Mouse (Mus musculus) heart, postnatal 25 days (tissue): ENCODE results near the gene Bmpr2. TPM values are rescaled to one million over a fixed set of nuclear protein-coding genes. Genes with fewer than 3 reads are reported as not detected.

Source experiments
- DNase-seq: peaks from one replicate; pipeline ENCODE4 v3.0.0; 2022; ENCODE audit warnings: low spot score
- intact Hi-C: fragments of 180-260 bp; cut with DNase I; formaldehyde crosslinking; loops from one replicate; pipeline ENCODE4 v1.15.1; 2025
- total RNA-seq, 2 experiments: library from RNA; stranded (reverse); gene quantifications; 2 replicates each; pipeline ENCODE4 v1.2.3; 2021

Bmpr2 gene
- total RNA-seq, 2 experiments from 2014 or later, result 39.2 to 46.7 TPM

DNA sequence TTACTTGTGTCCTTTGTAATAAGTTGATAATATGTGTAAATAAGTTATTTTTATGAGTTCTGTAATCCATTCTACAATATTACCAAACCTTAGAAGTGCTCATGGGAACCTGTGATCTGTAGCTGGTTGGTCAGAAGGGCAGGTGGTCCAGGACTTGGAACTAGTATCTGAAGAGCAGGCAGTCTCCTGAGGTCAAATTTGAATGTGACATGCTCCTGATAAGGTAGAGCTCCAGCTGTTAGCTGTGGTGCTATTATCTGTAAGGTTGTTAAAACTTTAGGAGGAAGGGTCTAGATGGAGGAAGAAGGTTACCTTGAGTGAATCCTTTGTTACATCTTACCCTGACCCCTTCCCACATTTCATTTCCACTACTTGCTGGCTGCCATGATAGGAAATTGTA, 154.9 kb downstream of the Bmpr2 start:
- no peak for DNase-seq
- intact Hi-C loops, result no loop called here

DNA sequence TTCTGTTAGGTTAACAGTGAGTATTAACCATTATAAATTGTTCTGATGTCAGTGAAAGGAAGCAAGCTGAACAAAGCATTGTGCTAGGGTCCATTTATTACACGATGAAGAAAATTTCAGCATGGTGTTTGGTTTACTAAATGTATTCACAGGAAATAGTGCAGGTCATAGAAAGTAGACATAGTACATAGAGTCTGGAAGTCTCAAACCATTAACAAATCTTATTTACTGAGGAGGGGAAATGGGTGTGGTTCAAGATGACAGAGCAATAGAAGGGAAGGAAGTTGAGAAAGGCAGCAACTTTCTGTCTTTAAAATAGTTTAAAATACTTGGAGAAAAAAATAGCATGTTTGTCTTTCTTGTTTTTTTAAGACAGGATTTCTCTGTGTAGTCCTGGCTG, 160.0 kb downstream of the Bmpr2 start:
- DNase-seq, result no peak
- intact Hi-C loops, result loop anchor here (5.0 kb wide), 1 partner anchor 44 kb away; no protein-coding TSS in a partner anchor

DNA sequence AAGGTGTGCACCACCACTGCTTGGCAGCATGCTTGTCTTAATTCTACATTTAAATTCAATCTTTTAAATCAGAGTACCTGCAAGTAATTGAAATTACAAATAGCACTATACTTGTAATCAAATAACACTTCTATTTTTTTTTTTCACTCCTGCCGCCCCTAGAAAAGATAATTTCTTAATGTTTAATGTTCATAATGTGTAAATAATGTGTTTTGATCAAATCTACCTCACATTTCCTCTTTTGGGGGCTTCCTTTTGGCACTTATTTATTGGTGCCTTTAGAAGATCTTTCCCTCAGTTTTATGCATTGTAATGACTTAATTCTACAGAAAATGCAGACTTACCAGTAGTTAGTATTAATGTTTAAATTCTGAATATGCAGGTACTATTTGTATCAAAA, 160.5 kb downstream of the Bmpr2 start:
- no peak for DNase-seq
- intact Hi-C loops, result loop anchor here (5.0 kb wide), 1 partner anchor 44 kb away; no protein-coding TSS in a partner anchor

DNA sequence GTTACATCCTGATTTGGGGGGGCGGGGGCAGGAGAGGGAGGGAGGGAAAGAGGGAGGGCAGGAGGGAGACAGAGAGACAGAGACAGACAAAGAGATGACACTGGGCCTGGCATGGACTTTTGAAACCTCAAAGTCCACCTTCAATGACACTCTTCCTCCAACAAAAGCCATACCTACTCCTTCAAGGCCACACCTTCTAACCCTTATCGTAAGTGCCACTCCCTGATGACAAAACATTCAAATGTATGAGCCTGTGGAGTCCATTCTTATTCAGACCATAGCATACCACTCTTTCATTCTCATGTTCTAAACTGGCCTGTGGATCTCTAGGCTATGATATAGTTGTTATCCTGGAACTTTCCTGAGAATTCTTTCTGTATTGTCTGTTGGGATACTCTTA, 161.2 kb downstream of the Bmpr2 start:
- intact Hi-C loops, result loop anchor here (5.0 kb wide), 1 partner anchor 43 kb away; no protein-coding TSS in a partner anchor
- DNase-seq, result no peak

DNA sequence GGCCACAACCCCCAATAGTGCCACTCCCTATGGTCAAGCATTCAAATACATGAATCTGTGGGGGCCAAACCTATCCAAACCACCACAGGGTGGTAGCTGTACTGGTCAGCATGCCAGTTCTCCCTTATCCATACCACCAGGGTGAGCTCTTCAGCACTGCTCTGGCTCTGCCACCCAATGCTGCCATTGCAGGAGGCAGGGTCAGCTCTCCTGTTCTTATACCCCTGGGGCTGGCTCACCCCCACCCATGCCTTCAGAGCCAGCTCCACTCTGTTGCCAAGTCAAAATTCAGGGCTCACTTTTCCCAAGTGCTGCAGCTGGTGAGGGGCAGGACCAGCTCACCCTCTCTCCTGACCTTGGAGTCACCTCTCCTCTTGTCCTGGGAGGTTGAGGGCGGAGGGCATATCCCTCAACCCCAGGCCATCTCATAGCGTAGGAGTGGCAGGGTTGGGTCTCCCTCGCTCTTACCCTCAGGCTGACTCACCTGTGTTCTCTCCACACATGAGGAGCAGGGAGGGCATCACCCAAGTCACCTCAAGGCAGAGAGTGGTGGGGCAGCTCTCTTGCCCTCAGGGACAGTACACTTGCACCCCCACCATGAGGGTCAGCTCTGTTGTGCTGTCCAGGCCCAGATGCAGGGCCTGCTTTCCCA, 162.9 kb downstream of the Bmpr2 start:
- DNase-seq, result no peak
- intact Hi-C loops, result no loop called here

DNA sequence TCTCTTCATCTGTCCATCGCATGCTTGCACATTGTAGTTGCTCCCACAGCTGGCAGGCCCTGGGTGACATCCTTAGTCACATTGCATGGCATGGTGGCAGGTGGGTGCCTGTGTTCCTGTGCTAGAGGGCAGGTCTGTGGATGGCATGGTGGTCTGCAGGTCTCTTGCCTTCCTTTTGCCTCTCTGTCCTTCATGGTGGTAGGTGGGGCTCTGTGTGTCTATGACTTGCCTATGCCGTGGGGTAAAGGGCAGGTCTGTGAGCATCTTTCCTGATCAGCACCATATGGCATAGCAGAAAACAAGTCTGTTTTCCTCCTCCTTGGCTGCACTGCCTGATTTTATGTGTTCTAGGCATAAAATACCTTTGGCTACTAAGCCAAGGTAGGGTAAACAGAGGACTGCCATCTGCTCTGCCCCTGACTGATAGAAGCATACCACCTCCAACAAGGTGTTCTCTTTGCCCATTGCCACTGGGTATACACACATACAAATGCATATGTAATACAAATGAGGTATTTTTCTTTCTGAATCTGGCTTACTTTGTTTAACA, 164.0 kb downstream of the Bmpr2 start:
- intact Hi-C loops, result no loop called here
- no peak for DNase-seq

Other genes with a start within 250 kb of the Bmpr2 start
- gene Gm973, start 247.1 kb upstream of the Bmpr2 start, total RNA-seq, result under 1 TPM in 1 of 2 experiments, not detected in 1; 0.61 TPM
- 10 to 100 TPM; 58.5 to 59.6 TPM for gene Sumo1, start 92.6 kb upstream of the Bmpr2 start, total RNA-seq
- gene Nop58, start 78.4 kb upstream of the Bmpr2 start, total RNA-seq, result 10 to 100 TPM; 26.9 to 29.6 TPM
- gene Fam117b, start 149.6 kb downstream of the Bmpr2 start, total RNA-seq, result 10 to 100 TPM; 11.2 to 17.4 TPM